Mouse (Mus musculus) liver, postnatal 0 days (tissue): ENCODE data around the gene Gmeb1.
"Not testable (repeated sequence)": the region's sequence is repeated elsewhere in the genome, so short reads cannot be mapped to it uniquely, and the experiment has no call there.

Source experiments
- CTCF ChIP-seq: sonication (generic); IDR thresholded peaks from 2 replicates; pipeline ENCODE4 v1.5.1; 2016; ENCODE audit warnings: antibody characterized with exemption, low read depth
- EP300 ChIP-seq: IDR thresholded peaks from 2 replicates; pipeline ENCODE4 v1.6.1; 2016; ENCODE audit warnings: antibody characterized with exemption, low read depth, mild to moderate bottlenecking

- TF ChIP-seq CTCF, EP300: not testable (repeated sequence)
These were observed 27.4 kb upstream of the Gmeb1 start for GRCm38 (mm10) chr4:132288840-132289239.
